Mouse (Mus musculus): ENCODE results near the gene Lcn5.

- TF ChIP-seq FOSL1 (IDR thresholded peaks at IDR 0.05; ENCODE audit: insufficient read depth, low read length, poor library complexity, severe bottlenecking) (no peak), USF1 (IDR thresholded peaks at IDR 0.05; ENCODE audit: low read depth) (no peak)
Observed at GRCm38 (mm10) chr2:25657246-25657645, 506 bp upstream of the Lcn5 start.
